Mouse (Mus musculus): ENCODE measurements around the gene Hoxc8.

GRCm38 (mm10) chr15:102984521-102984920 lies 5.9 kb upstream of the Hoxc8 start:
- TF ChIP-seq CTCF (IDR thresholded peaks at IDR 0.05; ENCODE audit: control insufficient read depth, insufficient read depth, insufficient replicate concordance, low read depth, low read length), result no peak
- no peak for TF ChIP-seq POLR2A (IDR thresholded peaks at IDR 0.05; ENCODE audit: control insufficient read depth, low read depth, low read length)

Measured in testis, adult 2 months (tissue).